Mouse (Mus musculus) MEL (cell line): ENCODE results near the gene Morc2a. TPM values are rescaled to one million over a fixed set of nuclear protein-coding genes. Genes with fewer than 3 reads are reported as not detected.

Source experiments
- DNase-seq: peaks from one replicate; pipeline ENCODE4 v3.0.0; 2011; ENCODE audit warnings: low read depth, low spot score
- H3K27ac ChIP-seq: 2 replicates; pipeline ENCODE4 v1.5.1; 2012; ENCODE audit warnings: low read depth, mild to moderate bottlenecking, control low read depth, low read length, moderate library complexity; ENCODE audit not compliant: control insufficient read depth
- H3K27me3 ChIP-seq, 2 experiments: fragments of 150-350 bp in 1 of 2; sonication (generic) in 1 of 2; 2 replicates each; pipeline ENCODE4 v1.6.1; 2012; ENCODE audit warnings: low read length in 2 of 2, mild to moderate bottlenecking in 2 of 2, improper control_type of control experiment in 1 of 2, moderate library complexity in 1 of 2; ENCODE audit not compliant: insufficient read depth in 2 of 2, control insufficient read depth in 1 of 2
- H3K36me3 ChIP-seq, 2 experiments: 2 replicates each; pipeline ENCODE4 v1.6.1; 2012 to 2014; ENCODE audit warnings: low read length in 2 of 2, improper control_type of control experiment in 1 of 2, inconsistent platforms in 1 of 2, mild to moderate bottlenecking in 1 of 2; ENCODE audit not compliant: insufficient read depth in 2 of 2, control insufficient read depth in 1 of 2
- H3K4me1 ChIP-seq, 2 experiments: fragments of 150-350 bp in 1 of 2; sonication (generic) in 1 of 2; 2 replicates each; pipeline ENCODE4 v1.6.1; 2012; ENCODE audit warnings: low read length in 2 of 2, improper control_type of control experiment in 1 of 2, mild to moderate bottlenecking in 1 of 2; ENCODE audit not compliant: insufficient read depth in 2 of 2, control insufficient read depth in 1 of 2
- H3K4me3 ChIP-seq, 2 experiments: fragments of 150-350 bp in 1 of 2; sonication (generic) in 1 of 2; 2 replicates each; pipeline ENCODE4 v1.5.1; 2012; ENCODE audit warnings: low read depth in 2 of 2, low read length in 2 of 2, mild to moderate bottlenecking in 2 of 2, moderate library complexity in 2 of 2, control low read depth in 1 of 2, improper control_type of control experiment in 1 of 2; ENCODE audit not compliant: control insufficient read depth in 1 of 2, insufficient read depth in 1 of 2
- H3K79me2 ChIP-seq: 2 replicates; pipeline ENCODE4 v1.6.1; 2012; ENCODE audit warnings: mild to moderate bottlenecking, low read length, moderate library complexity; ENCODE audit not compliant: control insufficient read depth, poor library complexity, insufficient read depth
- H3K9ac ChIP-seq: 2 replicates; pipeline ENCODE4 v1.6.1; 2012; ENCODE audit warnings: low read depth, mild to moderate bottlenecking, control low read depth, low read length, moderate library complexity; ENCODE audit not compliant: control insufficient read depth, poor library complexity, severe bottlenecking
- H3K9me3 ChIP-seq: fragments of 150-350 bp; sonication (generic); replicated peaks from 2 replicates; pipeline ENCODE4 v1.6.1; 2012; ENCODE audit warnings: mild to moderate bottlenecking, low read length, improper control_type of control experiment, moderate library complexity; ENCODE audit not compliant: insufficient read depth
- BHLHE40 ChIP-seq: IDR thresholded peaks from 2 replicates; pipeline ENCODE4 v1.6.1; 2012; ENCODE audit warnings: low read depth, mild to moderate bottlenecking, inconsistent platforms, low read length, improper control_type of control experiment, borderline replicate concordance
- CHD2 ChIP-seq: IDR thresholded peaks from 2 replicates; pipeline ENCODE4 v1.6.1; 2011; ENCODE audit warnings: low read length, improper control_type of control experiment
- E2F4 ChIP-seq: IDR thresholded peaks from 2 replicates; pipeline ENCODE4 v1.6.1; 2011; ENCODE audit warnings: low read depth, low read length, improper control_type of control experiment, borderline replicate concordance
- EP300 ChIP-seq, 2 experiments: IDR thresholded peaks; 2 replicates each; pipeline ENCODE4 v1.6.1; 2011; ENCODE audit warnings: improper control_type of control experiment in 2 of 2, low read length in 2 of 2, low read depth in 1 of 2, mild to moderate bottlenecking in 1 of 2
- MAX ChIP-seq: IDR thresholded peaks from 2 replicates; pipeline ENCODE4 v1.6.1; 2011; ENCODE audit warnings: low read length, improper control_type of control experiment
- MEF2A ChIP-seq: IDR thresholded peaks from 2 replicates; pipeline ENCODE4 v1.6.1; 2014; ENCODE audit warnings: low read depth, mild to moderate bottlenecking, inconsistent platforms, low read length, improper control_type of control experiment; ENCODE audit not compliant: poor library complexity, insufficient replicate concordance, severe bottlenecking; ENCODE audit errors: extremely low read depth
- MXI1 ChIP-seq: IDR thresholded peaks from 2 replicates; pipeline ENCODE4 v1.6.1; 2011; ENCODE audit warnings: mild to moderate bottlenecking, low read depth, low read length, improper control_type of control experiment
- MYB ChIP-seq: IDR thresholded peaks from 2 replicates; pipeline ENCODE4 v1.6.1; 2011; ENCODE audit warnings: mild to moderate bottlenecking, low read depth, low read length, improper control_type of control experiment
- NELFE ChIP-seq: IDR thresholded peaks from 2 replicates; pipeline ENCODE4 v1.6.1; 2011; ENCODE audit warnings: low read depth, low read length, improper control_type of control experiment
- NRF1 ChIP-seq: IDR thresholded peaks from 2 replicates; pipeline ENCODE4 v1.6.1; 2014; ENCODE audit warnings: low read depth, mild to moderate bottlenecking, inconsistent platforms, low read length, improper control_type of control experiment, moderate library complexity; ENCODE audit not compliant: poor library complexity, insufficient read depth, severe bottlenecking
- POLR2AphosphoS2 ChIP-seq: IDR thresholded peaks from 2 replicates; pipeline ENCODE4 v1.6.1; 2011; ENCODE audit warnings: low read length, improper control_type of control experiment
- POLR2AphosphoS5 ChIP-seq: IDR thresholded peaks from 2 replicates; pipeline ENCODE4 v1.6.1; 2012; ENCODE audit warnings: low read depth, borderline replicate concordance, mild to moderate bottlenecking, inconsistent platforms, low read length, moderate library complexity, mixed read lengths
- TAL1 ChIP-seq: IDR thresholded peaks from 2 replicates; pipeline ENCODE4 v1.6.1; 2012; ENCODE audit warnings: mild to moderate bottlenecking, inconsistent platforms, low read length, moderate library complexity, mixed read lengths
- TBP ChIP-seq: IDR thresholded peaks from 2 replicates; pipeline ENCODE4 v1.8.0; 2011; ENCODE audit warnings: low read depth, low read length, improper control_type of control experiment
- USF1 ChIP-seq: IDR thresholded peaks from 2 replicates; pipeline ENCODE4 v1.6.1; 2014; ENCODE audit warnings: low read depth, mild to moderate bottlenecking, inconsistent platforms, low read length, improper control_type of control experiment, moderate library complexity
- USF2 ChIP-seq, 2 experiments: IDR thresholded peaks; 2 replicates each; pipeline ENCODE4 v1.6.1; 2011 to 2012; ENCODE audit warnings: improper control_type of control experiment in 2 of 2, low read length in 2 of 2, borderline replicate concordance in 1 of 2, inconsistent platforms in 1 of 2, low read depth in 1 of 2, mild to moderate bottlenecking in 1 of 2; ENCODE audit not compliant: insufficient read depth in 1 of 2
- ZKSCAN1 ChIP-seq: IDR thresholded peaks from 2 replicates; pipeline ENCODE4 v1.6.1; 2012; ENCODE audit warnings: low read depth, mild to moderate bottlenecking, inconsistent platforms, low read length, improper control_type of control experiment, moderate library complexity
- ZMIZ1 ChIP-seq: IDR thresholded peaks from 2 replicates; pipeline ENCODE4 v1.6.1; 2012; ENCODE audit warnings: low read depth, mild to moderate bottlenecking, inconsistent platforms, low read length, improper control_type of control experiment, moderate library complexity
- polyA plus RNA-seq, 2 experiments: library from polyadenylated mRNA; stranded (reverse) in 1 of 2; unstranded in 1 of 2; fragments of >175 nt in 1 of 2; fragments of >200 nt in 1 of 2; gene quantifications; 2 replicates each; pipeline versions ENCODE4 v1.2.1 to v1.2.4; 2012; ENCODE audit warnings: low replicate concordance in 2 of 2, low read depth in 1 of 2; ENCODE audit not compliant: insufficient read length in 2 of 2, insufficient read depth in 1 of 2, missing spikeins in 1 of 2
- total RNA-seq: library from RNA; depleted of rRNA; stranded (reverse); fragments of 300-350 nt; gene quantifications from 2 replicates; pipeline ENCODE4 v1.2.3, GENCODE M21; 2012

The Morc2a gene
- total and polyA plus RNA-seq, 3 experiments: 14.7 to 25.6 (median 23.4) TPM

- no peaks in the 10 kb centered on the region for H3K36me3 ChIP-seq
- peaks cover 0 to 7% of the 10 kb centered on the region in 2 experiments for H3K27me3 ChIP-seq
- no peak overlapping the region for H3K9ac ChIP-seq
- H3K9me3 ChIP-seq: no peaks in the 10 kb centered on the region
- no peak for DNase-seq
- no peak overlapping the region for H3K4me3 ChIP-seq
- TF ChIP-seq ZMIZ1 (no peak), TAL1 (no peak), POLR2AphosphoS5 (no peak), NELFE (no peak), MEF2A (no peak), USF1 (no peak), BHLHE40 (no peak), CHD2 (no peak), EP300 (IDR thresholded peaks at IDR 0.05; ENCODE audit: low read depth in 1 of 2, low read length in 2 of 2) (no peak), TBP (no peak), NRF1 (no peak), USF2 (IDR thresholded peaks at IDR 0.05; ENCODE audit: borderline replicate concordance in 1 of 2, insufficient read depth in 1 of 2, low read depth in 1 of 2, low read length in 2 of 2) (no peak)
- TF ChIP-seq, all 39 proteins: peak for 0
- Histone ChIP-seq H3K27ac (no peak overlapping the region), H3K79me2 (no peaks in the 10 kb centered on the region), H3K4me1 (no peaks in the 10 kb centered on the region)
Observed at GRCm38 (mm10) chr11:3615576-3615975, 33.4 kb upstream of the Morc2a start.

GRCm38 (mm10) chr11:3622826-3623225 is 26.2 kb upstream of the Morc2a start:
- no peak for TF ChIP-seq ZMIZ1
- no peak for TF ChIP-seq E2F4
- no peak for TF ChIP-seq MEF2A
- no peak for TF ChIP-seq ZKSCAN1
- no peak for TF ChIP-seq MYB
- TF ChIP-seq BHLHE40: no peak
- TF ChIP-seq MAX: no peak
- no peak for TF ChIP-seq POLR2AphosphoS2
- TF ChIP-seq MXI1: no peak
- TF ChIP-seq, all 39 proteins: peak for 0
- Histone ChIP-seq H3K4me1 (no peaks in the 10 kb centered on the region), H3K4me3 (no peak overlapping the region), H3K36me3 (no peaks in the 10 kb centered on the region), H3K27ac (no peak overlapping the region), H3K27me3 (peaks cover 1 to 4% of the 10 kb centered on the region in 2 experiments; a peak in 3 of 4 replicates), H3K9me3 (no peaks in the 10 kb centered on the region), H3K9ac (no peak overlapping the region), H3K79me2 (no peaks in the 10 kb centered on the region)
- no peak for DNase-seq
